Mouse (Mus musculus) hindbrain, postnatal 0 days (tissue): ENCODE data around the gene Hkdc1. TPM values are rescaled to one million over a fixed set of nuclear protein-coding genes. Genes with fewer than 3 reads are reported as not detected.

ENCODE experiments used
- ATAC-seq: fragments of 200-750 bp; cut with Nextera tagmentation; 2 replicates; pipeline ENCODE4 v1.8.0; 2017; ENCODE audit warnings: mild to moderate bottlenecking, moderate TSS enrichment, moderate library complexity
- DNase-seq: peaks from one replicate; pipeline ENCODE4 v3.0.0-alpha.2; 2015; ENCODE audit warnings: low spot score
- H3K27ac ChIP-seq: fragments of 300-500 bp; sonication (generic); 2 replicates; pipeline ENCODE4 v1.5.1; 2014; ENCODE audit warnings: mild to moderate bottlenecking
- H3K27me3 ChIP-seq: fragments of 300-500 bp; sonication (generic); 2 replicates; pipeline ENCODE4 v1.6.1; 2014; ENCODE audit warnings: low read length, mixed read lengths; ENCODE audit not compliant: insufficient read depth
- H3K36me3 ChIP-seq: fragments of 300-500 bp; sonication (generic); 2 replicates; pipeline ENCODE4 v1.6.1; 2014; ENCODE audit warnings: low read length, mixed read lengths; ENCODE audit not compliant: insufficient read depth
- H3K4me1 ChIP-seq: fragments of 300-500 bp; sonication (generic); 2 replicates; pipeline ENCODE4 v1.6.1; 2014; ENCODE audit warnings: antibody characterized with exemption, low read length, mixed read lengths; ENCODE audit not compliant: insufficient read depth
- H3K4me2 ChIP-seq: fragments of 300-500 bp; sonication (generic); 2 replicates; pipeline ENCODE4 v1.6.1; 2014; ENCODE audit warnings: low read depth, mild to moderate bottlenecking, low read length, moderate library complexity, mixed read lengths
- H3K4me3 ChIP-seq: fragments of 300-500 bp; sonication (generic); 2 replicates; pipeline ENCODE4 v1.5.1; 2014; ENCODE audit warnings: low read length
- H3K9ac ChIP-seq: fragments of 300-500 bp; sonication (generic); replicated peaks from 2 replicates; pipeline ENCODE4 v1.6.1; 2014; ENCODE audit warnings: mild to moderate bottlenecking, low read length, moderate library complexity, mixed read lengths
- H3K9me3 ChIP-seq: fragments of 300-500 bp; sonication (generic); 2 replicates; pipeline ENCODE4 v1.6.1; 2016; ENCODE audit warnings: low read length, mixed read lengths
- CTCF ChIP-seq: IDR thresholded peaks from 2 replicates; pipeline ENCODE4 v1.5.1; 2016; ENCODE audit warnings: antibody characterized with exemption, control low read depth, low read depth
- WGBS: fragments of 180-500 bp; shearing (Covaris S2); extraction: QIAGEN DNeasy Blood & Tissue Kit; methylation state at CpG from one replicate; pipeline ENCODE4 v1.1.7; 2014; 5-methylcytosine and 5-hydroxymethylcytosine counted together
- polyA plus RNA-seq: library from polyadenylated mRNA; unstranded; fragments of >200 nt; fragmentation: Nextera tagmentation; extraction: Ambion mirVana; gene quantifications from 2 replicates; pipeline ENCODE4 v1.2.1, GENCODE M21; 2015
- total RNA-seq: library from RNA; depleted of rRNA; stranded (reverse); fragments of >200 nt; gene quantifications from 2 replicates; pipeline ENCODE4 v1.2.3, GENCODE M21; 2014

The Hkdc1 gene
- total and polyA plus RNA-seq, 2 experiments from 2014 or later: 1.1 to 2.5 TPM

DNA sequence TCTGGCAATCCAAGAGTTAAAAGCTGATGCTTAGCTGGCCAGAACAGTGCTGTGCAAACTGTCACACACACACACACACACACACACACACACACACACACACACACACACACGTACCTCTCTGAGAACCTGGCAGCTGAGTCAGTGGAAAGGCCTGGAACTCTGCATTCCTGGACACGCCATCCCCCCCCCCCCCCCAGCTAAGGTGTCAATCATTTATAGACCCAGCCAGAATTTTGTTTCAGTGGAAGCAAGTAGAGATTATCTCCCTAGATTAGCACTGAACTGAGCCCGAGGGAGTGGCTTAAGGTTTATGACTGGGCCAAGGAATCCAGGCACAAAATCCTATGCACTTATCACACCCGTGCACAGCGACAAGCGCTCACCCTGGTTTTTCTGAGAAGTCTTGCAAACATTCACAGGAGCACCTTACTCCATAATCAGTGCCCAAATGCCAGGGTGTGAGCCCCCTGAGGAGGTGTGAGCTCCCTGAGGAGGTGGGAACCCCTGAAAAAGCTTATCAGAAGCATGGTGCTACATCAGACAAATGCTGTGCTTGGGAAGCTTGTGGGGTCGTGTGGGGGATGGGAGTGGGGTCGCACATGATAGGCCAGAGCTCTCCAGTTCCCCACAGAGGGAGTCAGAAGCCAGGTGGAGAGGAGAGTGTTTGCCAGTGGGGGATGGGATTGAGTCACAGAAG is 9.2 kb downstream of the Hkdc1 start:
- no peaks in the 10 kb centered on the region for H3K4me1 ChIP-seq
- no peaks in the 10 kb centered on the region for H3K27me3 ChIP-seq
- no peak overlapping the region for H3K27ac ChIP-seq
- H3K36me3 ChIP-seq: no peaks in the 10 kb centered on the region
- H3K4me3 ChIP-seq: no peak overlapping the region
- 41% methylated on average over 8 of the region's 8 CpGs for WGBS
- H3K9me3 ChIP-seq: no peaks in the 10 kb centered on the region
- H3K4me2 ChIP-seq: no peak overlapping the region
- no peak overlapping the region for H3K9ac ChIP-seq
- ATAC-seq (peak; percentile 28; the same call in 1 of the 2 replicates), DNase-seq (no peak)
- TF ChIP-seq CTCF: no peak

DNA sequence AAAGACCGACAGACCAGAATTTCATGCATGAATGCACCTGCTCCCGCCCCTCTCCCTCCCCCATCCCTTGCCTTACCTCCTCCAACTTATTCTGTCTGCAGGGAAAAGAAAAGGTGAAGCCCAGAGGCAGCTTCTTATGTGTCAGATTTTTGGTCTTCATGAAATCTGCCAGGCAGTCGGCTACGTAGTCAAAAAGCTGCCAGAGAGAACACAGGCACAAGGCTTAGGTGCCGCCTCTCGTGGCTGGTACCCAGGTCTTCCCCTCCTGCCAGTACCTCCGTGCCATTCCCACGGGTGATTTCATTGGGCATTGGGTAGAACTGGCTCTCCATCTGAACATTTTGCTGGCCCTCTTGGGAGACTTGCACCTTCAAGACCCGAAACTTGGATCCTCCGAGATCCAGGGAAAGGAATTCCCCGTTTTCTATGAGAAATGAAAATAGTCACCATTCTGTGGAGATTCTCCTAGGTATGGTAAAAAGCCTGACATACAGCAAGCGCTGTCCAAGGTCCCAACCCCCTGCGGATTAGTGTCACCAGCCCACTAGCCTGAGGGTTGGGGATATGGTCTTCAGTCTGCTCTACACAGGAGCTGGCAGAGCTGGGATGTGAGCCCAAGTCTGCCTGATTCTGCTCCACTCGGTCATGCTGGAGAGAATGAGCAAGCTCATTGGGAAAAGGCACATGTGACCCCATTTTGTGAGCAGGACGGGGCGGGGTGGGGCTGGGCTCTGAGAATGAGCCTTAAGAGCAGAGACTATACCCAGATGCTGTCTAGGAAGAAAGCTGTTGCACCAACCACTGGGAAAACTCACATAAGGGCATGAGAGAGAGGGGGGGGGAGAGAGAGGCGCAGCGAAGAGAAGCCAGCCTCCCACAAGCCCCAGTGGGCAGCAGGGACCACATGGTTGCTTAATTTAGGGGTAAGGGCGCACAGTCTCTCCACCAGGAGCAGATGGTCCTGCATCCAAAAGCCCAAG is 10.6 kb downstream of the Hkdc1 start:
- H3K27ac ChIP-seq: no peak overlapping the region; the same call in 1 of the 2 replicates
- no peaks in the 10 kb centered on the region for H3K27me3 ChIP-seq
- no peak for ATAC-seq
- no peaks in the 10 kb centered on the region for H3K4me1 ChIP-seq
- no peak overlapping the region for H3K4me3 ChIP-seq
- no peak for TF ChIP-seq CTCF
- no peaks in the 10 kb centered on the region for H3K9me3 ChIP-seq
- 64% methylated on average over 19 of the region's 19 CpGs for WGBS
- no peak overlapping the region for H3K4me2 ChIP-seq
- no peaks in the 10 kb centered on the region for H3K36me3 ChIP-seq
- no peak overlapping the region for H3K9ac ChIP-seq
- no peak for DNase-seq

DNA sequence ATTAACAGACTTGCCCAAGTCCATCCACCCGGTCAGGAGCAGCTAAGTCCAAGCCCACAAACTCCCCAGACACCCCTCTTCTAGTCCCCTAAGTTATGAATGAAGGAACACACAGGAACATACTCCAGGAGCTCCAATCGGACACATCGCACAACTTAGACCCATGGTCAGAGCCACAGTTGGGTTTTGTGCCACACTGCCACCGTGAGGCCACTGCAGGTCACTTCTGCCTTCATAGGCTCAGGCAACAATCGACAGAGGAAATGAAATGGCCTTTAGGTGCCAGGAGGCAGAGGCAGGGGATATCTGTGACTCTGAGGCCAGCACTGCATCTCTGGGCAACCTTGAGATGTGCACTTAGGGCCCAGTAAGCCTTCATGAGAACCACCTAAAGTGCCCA is 11.3 kb downstream of the Hkdc1 start:
- no peak overlapping the region; the same call in 1 of the 2 replicates for H3K27ac ChIP-seq
- no peaks in the 10 kb centered on the region for H3K4me1 ChIP-seq
- TF ChIP-seq CTCF: peak; percentile 94
- no peaks in the 10 kb centered on the region for H3K36me3 ChIP-seq
- no peak overlapping the region for H3K4me3 ChIP-seq
- H3K9ac ChIP-seq: no peak overlapping the region
- WGBS: 8% methylated on average over 5 of the region's 5 CpGs
- DNase-seq (peak; percentile 85), ATAC-seq (peak; percentile 74)
- H3K27me3 ChIP-seq: no peaks in the 10 kb centered on the region
- no peaks in the 10 kb centered on the region for H3K9me3 ChIP-seq
- no peak overlapping the region for H3K4me2 ChIP-seq

DNA sequence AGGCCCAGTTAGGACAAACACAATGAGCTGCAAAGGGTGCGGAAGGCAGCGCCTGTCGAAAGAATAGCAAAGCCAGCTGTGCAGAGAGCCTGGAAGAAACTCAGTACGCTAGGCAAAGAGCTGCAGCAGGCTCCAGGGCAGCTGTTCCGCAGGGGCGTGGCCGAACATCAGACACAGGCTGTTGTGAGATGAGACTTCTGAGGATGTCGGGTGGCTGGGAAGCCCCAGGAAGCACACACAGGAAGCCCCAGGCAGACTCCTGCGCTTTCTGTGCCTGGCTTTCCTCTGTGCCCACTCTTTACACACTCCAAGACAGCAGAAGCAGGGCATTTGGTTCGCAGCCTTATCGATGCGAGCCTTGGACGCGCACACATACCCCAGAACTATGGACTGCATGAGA is 17.4 kb downstream of the Hkdc1 start:
- no peak for TF ChIP-seq CTCF

DNA sequence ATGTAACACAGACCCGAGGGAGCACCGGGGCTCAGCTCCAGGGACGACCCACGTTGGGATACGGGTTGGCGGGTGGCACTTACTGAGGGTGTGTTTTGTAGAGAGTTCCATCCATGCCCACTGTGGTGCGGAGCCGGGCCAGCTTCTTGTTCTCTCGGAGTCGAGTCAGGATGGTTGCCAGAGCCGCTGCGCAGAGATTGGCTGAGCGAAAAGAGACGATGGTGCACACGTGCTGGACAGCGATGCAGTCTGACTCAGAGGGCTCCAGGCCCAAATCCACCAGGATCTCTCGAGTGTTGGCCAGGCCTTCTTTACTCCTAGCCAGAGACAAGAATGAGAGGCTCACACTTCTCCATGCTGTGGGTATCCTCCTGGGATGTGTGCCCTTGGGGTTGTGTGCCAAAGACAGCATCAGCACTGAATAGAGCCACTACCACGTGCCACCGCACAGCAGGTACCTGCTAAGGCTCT is 20.6 kb downstream of the Hkdc1 start:
- 73% methylated on average over 19 of the region's 19 CpGs for WGBS
- Histone ChIP-seq H3K9me3 (no peaks in the 10 kb centered on the region), H3K9ac (no peak overlapping the region), H3K27me3 (no peaks in the 10 kb centered on the region), H3K4me1 (no peaks in the 10 kb centered on the region), H3K4me3 (no peak overlapping the region), H3K4me2 (no peak overlapping the region), H3K36me3 (no peaks in the 10 kb centered on the region), H3K27ac (no peak overlapping the region)
- DNase-seq: peak; percentile 25
- no peak for TF ChIP-seq CTCF
- peak; percentile 77 for ATAC-seq

More for the DNA sequence above, 17.4 kb downstream of the Hkdc1 start:
- ATAC-seq (no peak), DNase-seq (peak; percentile 27)
- WGBS: 54% methylated on average over 14 of the region's 14 CpGs
- no peak overlapping the region for H3K4me3 ChIP-seq
- H3K9me3 ChIP-seq: no peaks in the 10 kb centered on the region
- H3K4me2 ChIP-seq: 0 out of 2 replicates have a peak overlapping the region, but pooled peaks have one; percentile 5
- H3K4me1 ChIP-seq: no peaks in the 10 kb centered on the region
- no peaks in the 10 kb centered on the region for H3K36me3 ChIP-seq
- H3K9ac ChIP-seq: no peak overlapping the region
- H3K27ac ChIP-seq: no peak overlapping the region
- H3K27me3 ChIP-seq: no peaks in the 10 kb centered on the region

DNA sequence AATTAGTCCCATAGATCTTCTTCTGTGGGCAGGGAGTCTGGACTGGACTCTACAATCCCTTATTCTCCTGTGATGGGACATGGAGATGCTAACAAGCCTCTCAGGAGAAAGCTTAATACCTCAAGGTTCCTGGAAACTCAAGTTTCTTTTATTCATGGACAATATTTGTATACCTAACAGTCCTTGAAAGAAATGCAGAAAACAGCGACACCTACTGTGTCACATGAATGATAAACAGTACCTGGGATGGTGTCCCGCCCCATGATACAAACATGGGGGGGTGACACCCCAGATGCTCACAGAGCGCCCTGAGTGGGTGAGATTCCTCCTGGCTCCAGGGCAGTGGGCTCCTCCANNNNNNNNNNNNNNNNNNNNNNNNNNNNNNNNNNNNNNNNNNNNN is 39.3 kb downstream of the Hkdc1 start:
- H3K36me3 ChIP-seq: no peaks in the 10 kb centered on the region
- no peak for TF ChIP-seq CTCF
- no peak overlapping the region for H3K9ac ChIP-seq
- H3K27me3 ChIP-seq: no peaks in the 10 kb centered on the region
- ATAC-seq (no peak), DNase-seq (no peak)
- H3K4me1 ChIP-seq: no peaks in the 10 kb centered on the region
- no peaks in the 10 kb centered on the region for H3K9me3 ChIP-seq
- 79% methylated on average over 3 of the region's 3 CpGs for WGBS
- no peak overlapping the region for H3K4me2 ChIP-seq
- H3K27ac ChIP-seq: no peak overlapping the region
- no peak overlapping the region for H3K4me3 ChIP-seq
